Mouse (Mus musculus) midbrain, embryonic 13.5 days (tissue): ENCODE results near the gene Ajm1. TPM values are rescaled to one million over a fixed set of nuclear protein-coding genes. Genes with fewer than 3 reads are reported as not detected.

Experiments
- ATAC-seq: fragments of 200-750 bp; cut with Nextera tagmentation; 2 replicates; pipeline ENCODE4 v1.8.0; 2017; ENCODE audit warnings: mild to moderate bottlenecking, moderate TSS enrichment, moderate library complexity
- H3K27ac ChIP-seq: fragments of 300-500 bp; sonication (generic); 2 replicates; pipeline ENCODE4 v1.5.1; 2015; ENCODE audit warnings: inconsistent platforms, mild to moderate bottlenecking, moderate library complexity
- H3K27me3 ChIP-seq: fragments of 300-500 bp; sonication (generic); 2 replicates; pipeline ENCODE4 v1.6.1; 2015; ENCODE audit warnings: mild to moderate bottlenecking, inconsistent platforms
- H3K36me3 ChIP-seq: fragments of 300-500 bp; sonication (generic); 2 replicates; pipeline ENCODE4 v1.6.1; 2015; ENCODE audit warnings: mild to moderate bottlenecking, inconsistent platforms
- H3K4me1 ChIP-seq: fragments of 300-500 bp; sonication (generic); replicated peaks from 2 replicates; pipeline ENCODE4 v1.6.1; 2015; ENCODE audit warnings: inconsistent platforms
- H3K4me2 ChIP-seq: fragments of 300-500 bp; sonication (generic); replicated peaks from 2 replicates; pipeline ENCODE4 v1.6.1; 2015; ENCODE audit warnings: moderate library complexity, mild to moderate bottlenecking, inconsistent platforms
- H3K4me3 ChIP-seq: fragments of 300-500 bp; sonication (generic); replicated peaks from 2 replicates; pipeline ENCODE4 v1.5.1; 2015; ENCODE audit warnings: mild to moderate bottlenecking, inconsistent platforms
- H3K9ac ChIP-seq: fragments of 300-500 bp; sonication (generic); replicated peaks from 2 replicates; pipeline ENCODE4 v1.6.1; 2015; ENCODE audit warnings: mild to moderate bottlenecking, inconsistent platforms
- H3K9me3 ChIP-seq: fragments of 300-500 bp; sonication (generic); 2 replicates; pipeline ENCODE4 v1.6.1; 2016; ENCODE audit warnings: mild to moderate bottlenecking, inconsistent platforms
- WGBS: fragments of 180-500 bp; shearing (Covaris S2); methylation state at CpG from one replicate; pipeline ENCODE4 v1.1.7; 2015; 5-methylcytosine and 5-hydroxymethylcytosine counted together
- polyA plus RNA-seq: library from polyadenylated mRNA; unstranded; fragments of >200 nt; fragmentation: Nextera tagmentation; extraction: Ambion mirVana; gene quantifications from 2 replicates; pipeline ENCODE4 v1.2.1, GENCODE M21; 2015

Gene Ajm1
- polyA plus RNA-seq, 1 experiment from 2014 or later: 5.7 TPM

GRCm38 (mm10) chr2:25536531-25536930, 45.0 kb downstream of the Ajm1 start:
- ATAC-seq: no peak
- no peak overlapping the region for H3K4me3 ChIP-seq
- WGBS: 97% methylated on average over 8 of the region's 8 CpGs
- no peak overlapping the region for H3K27ac ChIP-seq
- peaks cover 47% of the 10 kb centered on the region for H3K36me3 ChIP-seq
- no peaks in the 10 kb centered on the region for H3K4me1 ChIP-seq
- H3K9me3 ChIP-seq: no peaks in the 10 kb centered on the region
- no peaks in the 10 kb centered on the region for H3K27me3 ChIP-seq
- H3K9ac ChIP-seq: no peak overlapping the region
- no peak overlapping the region for H3K4me2 ChIP-seq

GRCm38 (mm10) chr2:25534866-25535182, 46.7 kb downstream of the Ajm1 start:
- no peak overlapping the region for H3K4me3 ChIP-seq
- no peaks in the 10 kb centered on the region for H3K4me1 ChIP-seq
- H3K36me3 ChIP-seq: peaks cover 63% of the 10 kb centered on the region
- no peak for ATAC-seq
- no peaks in the 10 kb centered on the region for H3K9me3 ChIP-seq
- no peak overlapping the region for H3K9ac ChIP-seq
- 96% methylated on average over 2 of the region's 2 CpGs for WGBS
- no peak overlapping the region for H3K4me2 ChIP-seq
- H3K27ac ChIP-seq: no peak overlapping the region
- H3K27me3 ChIP-seq: no peaks in the 10 kb centered on the region

- Histone ChIP-seq H3K4me3 (no peak overlapping the region), H3K36me3 (peaks cover 68% of the 10 kb centered on the region), H3K9ac (no peak overlapping the region), H3K4me1 (no peaks in the 10 kb centered on the region), H3K9me3 (no peaks in the 10 kb centered on the region), H3K4me2 (no peak overlapping the region), H3K27me3 (no peaks in the 10 kb centered on the region), H3K27ac (no peak overlapping the region)
- WGBS: 87% methylated on average over 3 of the region's 3 CpGs
- no peak for ATAC-seq
Observed at GRCm38 (mm10) chr2:25534178-25534865, 47.2 kb downstream of the Ajm1 start.

- H3K27me3 ChIP-seq: no peaks in the 10 kb centered on the region
- no peaks in the 10 kb centered on the region for H3K4me1 ChIP-seq
- no peak overlapping the region for H3K27ac ChIP-seq
- ATAC-seq: no peak
- WGBS: 95% methylated on average over 2 of the region's 2 CpGs
- H3K9ac ChIP-seq: no peak overlapping the region
- H3K4me2 ChIP-seq: no peak overlapping the region
- H3K36me3 ChIP-seq: peaks cover 74% of the 10 kb centered on the region
- no peaks in the 10 kb centered on the region for H3K9me3 ChIP-seq
- H3K4me3 ChIP-seq: no peak overlapping the region
Observed at GRCm38 (mm10) chr2:25533707-25534106, 47.9 kb downstream of the Ajm1 start.

- Histone ChIP-seq H3K4me1 (no peaks in the 10 kb centered on the region), H3K4me2 (no peak overlapping the region), H3K4me3 (no peak overlapping the region), H3K9ac (no peak overlapping the region), H3K27me3 (no peaks in the 10 kb centered on the region), H3K36me3 (peaks cover 93% of the 10 kb centered on the region), H3K9me3 (no peaks in the 10 kb centered on the region), H3K27ac (no peak overlapping the region)
- no peak for ATAC-seq
- 90% methylated on average over 9 of the region's 9 CpGs for WGBS
Observed at GRCm38 (mm10) chr2:25526510-25527302, 54.9 kb downstream of the Ajm1 start.

Other genes with a start within 250 kb of the Ajm1 start
- gene Man1b1, start 249.4 kb downstream of the Ajm1 start, polyA plus RNA-seq: 60.0 and 66.4 TPM in 2 replicates
- gene Dpp7, start 225.4 kb downstream of the Ajm1 start, polyA plus RNA-seq: 19.9 and 23.7 TPM in 2 replicates
- gene Uap1l1, start 216.1 kb downstream of the Ajm1 start, polyA plus RNA-seq: 3.9 and 4.4 TPM in 2 replicates
- 23.1 and 25.5 TPM in 2 replicates for gene Sapcd2, start 209.4 kb downstream of the Ajm1 start, polyA plus RNA-seq
- 0.62 and 1.0 TPM in 2 replicates for gene Entpd2, start 185.9 kb downstream of the Ajm1 start, polyA plus RNA-seq
- 380 and 389 TPM in 2 replicates for gene Npdc1, start 182.4 kb downstream of the Ajm1 start, polyA plus RNA-seq
- gene Fut7, start 158.5 kb downstream of the Ajm1 start, polyA plus RNA-seq: 0.49 TPM in 1 of 2 replicates, not detected in the other
- 10.2 and 11.1 TPM in 2 replicates for gene Abca2, start 153.1 kb downstream of the Ajm1 start, polyA plus RNA-seq
- 2.7 and 4.0 TPM in 2 replicates for gene Clic3, start 124.9 kb downstream of the Ajm1 start, polyA plus RNA-seq
- 85.7 and 92.1 TPM in 2 replicates for gene Paxx, start 120.7 kb downstream of the Ajm1 start, polyA plus RNA-seq
- 48.6 and 80.5 TPM in 2 replicates for gene Ptgds, start 111.7 kb downstream of the Ajm1 start, polyA plus RNA-seq
- not detected in 2 replicates for gene Lcn12, start 87.8 kb downstream of the Ajm1 start, polyA plus RNA-seq
- 120 and 122 TPM in 2 replicates for gene Fbxw5, start 81.0 kb downstream of the Ajm1 start, polyA plus RNA-seq
- gene C8g, start 80.0 kb downstream of the Ajm1 start, polyA plus RNA-seq: 5.6 and 7.2 TPM in 2 replicates
- gene Traf2, start 34.8 kb downstream of the Ajm1 start, polyA plus RNA-seq: 22.9 and 24.1 TPM in 2 replicates
- 387 and 406 TPM in 2 replicates for gene Edf1, start 23.9 kb downstream of the Ajm1 start, polyA plus RNA-seq
- gene Mamdc4, start 6.9 kb downstream of the Ajm1 start, polyA plus RNA-seq: 3.2 and 6.8 TPM in 2 replicates
- 190 and 193 TPM in 2 replicates for gene Phpt1, start 6.5 kb downstream of the Ajm1 start, polyA plus RNA-seq
- gene Rabl6, start 26.8 kb upstream of the Ajm1 start, polyA plus RNA-seq: 67.2 and 75.9 TPM in 2 replicates
- gene Ccdc183, start 35.9 kb upstream of the Ajm1 start, polyA plus RNA-seq: 0.24 and 0.47 TPM in 2 replicates
- gene Tmem141, start 40.2 kb upstream of the Ajm1 start, polyA plus RNA-seq: 27.5 and 32.3 TPM in 2 replicates
- gene Fcna, start 46.3 kb upstream of the Ajm1 start, polyA plus RNA-seq: 1.1 and 1.8 TPM in 2 replicates
- not detected in 2 replicates for gene Lcn8, start 71.4 kb upstream of the Ajm1 start, polyA plus RNA-seq
- gene Lcn5, start 76.2 kb upstream of the Ajm1 start, polyA plus RNA-seq: not detected in 2 replicates
- not detected in 2 replicates for gene Lcn6, start 95.0 kb upstream of the Ajm1 start, polyA plus RNA-seq
- gene Lcn10, start 101.0 kb upstream of the Ajm1 start, polyA plus RNA-seq: not detected in 2 replicates
- gene Obp2a, start 118.3 kb upstream of the Ajm1 start, polyA plus RNA-seq: not detected in 2 replicates
- gene Bmyc, start 125.0 kb upstream of the Ajm1 start, polyA plus RNA-seq: 98.4 and 100 TPM in 2 replicates
- not detected in 2 replicates for gene Obp2b, start 155.3 kb upstream of the Ajm1 start, polyA plus RNA-seq
- not detected in 2 replicates for gene Lcn3, start 183.8 kb upstream of the Ajm1 start, polyA plus RNA-seq
- not detected in 2 replicates for gene Lcn11, start 195.3 kb upstream of the Ajm1 start, polyA plus RNA-seq
- gene Gm13539, start 200.5 kb upstream of the Ajm1 start, polyA plus RNA-seq: not detected in 2 replicates
- gene Glt6d1, start 234.1 kb upstream of the Ajm1 start, polyA plus RNA-seq: not detected in 2 replicates
- gene Lcn9, start 241.4 kb upstream of the Ajm1 start, polyA plus RNA-seq: not detected in 2 replicates